Mouse (Mus musculus): Measurements from ENCODE around the gene Ccn5.

DNA sequence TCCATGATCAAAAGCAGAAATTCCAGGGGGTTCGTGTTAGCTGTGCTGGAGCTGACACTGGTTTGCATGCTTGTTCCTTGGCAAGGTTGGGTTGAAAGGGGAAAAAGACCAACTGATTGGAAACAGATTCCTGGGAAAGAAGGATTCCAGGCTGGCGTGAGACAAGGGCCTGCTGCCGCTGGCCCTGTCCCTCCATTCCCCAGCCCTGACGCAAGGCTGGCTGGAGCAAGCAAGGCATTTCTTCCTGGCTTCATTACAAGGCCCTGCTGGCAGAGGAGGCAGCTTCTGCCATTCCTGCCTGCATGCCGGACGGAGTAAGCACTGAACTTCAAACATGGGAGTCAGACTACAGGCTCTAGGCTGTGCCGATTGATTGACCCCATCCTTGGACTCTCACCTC lies 22.2 kb upstream of the Ccn5 start:
- no peak for TF ChIP-seq CTCF (IDR thresholded peaks at IDR 0.05; ENCODE audit: control insufficient read depth, insufficient read depth, insufficient replicate concordance, low read depth, low read length)
- no peak for TF ChIP-seq POLR2A (IDR thresholded peaks at IDR 0.05; ENCODE audit: control insufficient read depth, low read depth, low read length)

Measured in testis, adult 2 months (tissue).